Mouse (Mus musculus) left cerebral cortex, adult 18-20 months (tissue): Measurements from ENCODE around the gene Baiap2l1. TPM values are rescaled to one million over a fixed set of nuclear protein-coding genes. Genes with fewer than 3 reads are reported as not detected.
A peak's percentile ranks its signal among the peaks of the same experiment; 100 is the strongest.

Source experiments
- DNase-seq, 2 experiments: peaks; one replicate each; pipeline ENCODE4 v3.0.0; 2021 to 2022; ENCODE audit warnings: low spot score in 2 of 2, mixed read lengths in 1 of 2
- total RNA-seq, 2 experiments: library from RNA; stranded (reverse); gene quantifications; 2 replicates each; pipeline ENCODE4 v1.2.3; 2021

Gene Baiap2l1
- total RNA-seq, 2 experiments from 2014 or later = 0.45 to 1.2 TPM

DNA sequence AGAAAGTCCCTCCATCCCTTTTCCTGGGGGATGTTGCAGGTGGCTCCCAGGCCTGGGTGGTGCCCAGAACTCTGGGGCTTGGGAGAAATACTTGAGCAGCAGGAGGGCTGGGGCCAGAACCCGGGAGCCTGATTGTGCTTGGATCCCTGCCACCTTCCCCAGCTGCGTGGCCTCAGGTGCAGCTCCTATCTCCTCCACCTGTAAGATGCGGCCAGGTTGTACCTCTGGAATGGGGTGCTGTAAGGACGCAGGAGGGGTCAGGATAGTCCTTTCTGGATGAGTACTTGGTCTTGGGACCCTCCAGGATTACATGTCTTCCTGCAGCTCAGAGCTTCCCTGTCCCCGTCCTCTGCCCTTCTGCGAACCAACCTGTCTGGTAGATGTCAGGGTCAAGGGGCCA lies 98.7 kb downstream of the Baiap2l1 start:
- no peak for DNase-seq

DNA sequence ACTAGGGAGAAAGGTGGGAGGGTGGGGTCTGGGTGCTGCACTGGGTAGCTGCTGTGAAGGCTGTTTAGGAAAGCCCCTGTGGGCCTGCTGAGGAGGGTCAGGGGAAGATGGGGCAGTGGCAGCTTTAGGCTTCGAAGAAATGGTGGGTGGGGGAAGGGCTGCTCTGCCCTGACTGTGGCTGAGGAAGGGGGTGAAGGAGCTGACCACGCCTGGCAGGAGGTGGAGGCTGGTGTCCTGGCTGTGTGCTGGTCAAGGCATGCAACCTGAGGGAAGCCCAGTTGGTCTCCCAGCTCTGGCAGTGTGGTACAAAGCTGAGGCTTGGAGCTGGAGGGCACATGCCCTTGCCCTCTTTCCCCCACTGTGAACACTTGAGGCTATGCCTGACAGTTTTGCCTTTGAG lies 99.2 kb downstream of the Baiap2l1 start:
- no peak for DNase-seq

DNA sequence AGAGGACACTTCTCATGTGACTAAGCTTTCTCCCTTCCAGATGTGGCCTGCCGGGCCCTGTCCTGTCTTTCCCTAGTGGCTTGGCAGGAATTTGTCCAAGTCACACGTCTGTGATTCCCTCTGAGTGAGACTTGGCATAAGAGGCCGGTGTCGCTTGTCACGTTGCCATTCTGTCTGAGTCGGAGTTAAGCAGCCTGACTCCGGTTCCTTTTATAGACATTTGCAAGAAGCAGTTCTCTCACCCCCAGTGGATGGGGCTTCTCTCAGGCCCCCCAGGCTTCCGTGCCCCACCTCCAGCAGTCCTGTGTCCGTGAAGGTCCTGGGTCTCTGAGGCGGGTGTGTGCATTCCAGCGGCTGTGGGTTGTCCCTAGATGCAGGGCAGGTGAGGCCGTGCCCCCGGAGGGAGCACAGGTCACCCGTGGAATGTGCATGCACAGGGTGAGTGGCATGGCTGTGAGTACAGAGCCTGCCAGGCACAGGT lies 99.7 kb downstream of the Baiap2l1 start:
- DNase-seq = peak in 1 of 2 experiments; percentile 34

DNA sequence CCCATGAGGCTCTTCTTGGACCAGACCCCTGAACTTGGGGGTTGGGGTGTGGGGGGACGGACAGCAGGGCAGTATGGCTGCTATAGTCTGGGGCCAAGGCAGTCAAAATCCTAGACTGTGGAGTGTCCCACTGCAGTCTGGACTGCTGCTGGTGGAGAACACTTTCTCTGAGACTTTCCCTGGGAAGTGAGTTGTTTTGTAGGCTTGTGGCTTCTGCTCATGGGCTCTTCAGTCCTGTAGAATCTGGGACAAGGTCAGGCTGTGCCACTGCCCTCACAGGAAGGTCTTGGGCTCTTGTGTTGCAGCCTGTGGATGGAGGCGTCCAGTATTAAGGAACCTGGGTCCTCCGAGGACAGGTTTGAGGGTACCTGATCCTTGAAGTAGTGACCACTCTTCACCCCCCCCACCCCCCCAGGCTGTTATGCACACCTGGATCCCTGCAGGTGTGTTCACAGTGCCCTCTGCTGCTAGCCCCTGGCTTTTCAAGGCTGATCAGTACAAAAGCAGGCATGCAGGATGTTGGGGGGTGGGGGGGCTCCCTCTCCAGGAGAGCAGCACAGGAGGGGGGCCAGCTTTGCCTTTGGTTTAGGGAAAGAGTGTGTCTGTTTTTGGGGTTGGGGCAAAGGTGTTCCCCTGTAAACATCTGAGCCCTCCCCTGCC lies 100.3 kb downstream of the Baiap2l1 start:
- DNase-seq = no peak

DNA sequence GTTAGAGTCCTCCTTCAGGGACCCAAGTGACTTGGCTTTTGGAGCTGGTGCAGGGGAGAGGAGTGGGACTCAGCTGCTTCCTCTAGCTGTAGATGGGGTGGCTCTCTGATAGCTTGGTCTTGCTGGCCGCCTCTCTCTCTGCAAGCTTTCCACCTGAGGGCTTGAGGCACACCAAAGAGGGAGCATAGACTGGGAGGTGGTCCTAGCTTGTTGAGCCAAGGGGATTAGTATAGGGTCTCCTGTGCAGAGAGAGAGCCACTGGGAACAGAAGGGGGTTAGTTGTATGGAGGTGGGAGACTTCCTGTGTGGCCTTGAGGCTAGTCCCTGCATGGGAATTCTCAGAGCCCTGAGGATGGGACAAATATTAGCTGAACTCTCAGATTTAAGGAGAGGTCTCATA lies 101.0 kb downstream of the Baiap2l1 start:
- DNase-seq = no peak

DNA sequence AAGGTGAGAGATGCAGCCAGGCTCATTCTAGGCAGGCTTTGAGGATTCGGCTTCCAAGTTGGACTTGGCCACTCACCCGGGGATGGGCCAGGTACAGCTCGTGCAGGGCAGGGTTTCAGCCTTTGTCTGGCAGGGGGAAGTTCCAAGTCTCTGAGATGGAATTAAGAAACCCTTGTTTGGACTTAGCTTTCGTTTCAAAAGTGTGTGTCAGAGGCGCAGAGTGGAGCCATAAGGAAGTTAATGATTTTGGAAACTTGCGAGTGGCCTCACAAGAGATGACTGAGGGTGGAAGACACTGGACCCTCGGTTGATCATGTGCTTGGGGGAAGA lies 101.4 kb downstream of the Baiap2l1 start:
- DNase-seq = no peak

DNA sequence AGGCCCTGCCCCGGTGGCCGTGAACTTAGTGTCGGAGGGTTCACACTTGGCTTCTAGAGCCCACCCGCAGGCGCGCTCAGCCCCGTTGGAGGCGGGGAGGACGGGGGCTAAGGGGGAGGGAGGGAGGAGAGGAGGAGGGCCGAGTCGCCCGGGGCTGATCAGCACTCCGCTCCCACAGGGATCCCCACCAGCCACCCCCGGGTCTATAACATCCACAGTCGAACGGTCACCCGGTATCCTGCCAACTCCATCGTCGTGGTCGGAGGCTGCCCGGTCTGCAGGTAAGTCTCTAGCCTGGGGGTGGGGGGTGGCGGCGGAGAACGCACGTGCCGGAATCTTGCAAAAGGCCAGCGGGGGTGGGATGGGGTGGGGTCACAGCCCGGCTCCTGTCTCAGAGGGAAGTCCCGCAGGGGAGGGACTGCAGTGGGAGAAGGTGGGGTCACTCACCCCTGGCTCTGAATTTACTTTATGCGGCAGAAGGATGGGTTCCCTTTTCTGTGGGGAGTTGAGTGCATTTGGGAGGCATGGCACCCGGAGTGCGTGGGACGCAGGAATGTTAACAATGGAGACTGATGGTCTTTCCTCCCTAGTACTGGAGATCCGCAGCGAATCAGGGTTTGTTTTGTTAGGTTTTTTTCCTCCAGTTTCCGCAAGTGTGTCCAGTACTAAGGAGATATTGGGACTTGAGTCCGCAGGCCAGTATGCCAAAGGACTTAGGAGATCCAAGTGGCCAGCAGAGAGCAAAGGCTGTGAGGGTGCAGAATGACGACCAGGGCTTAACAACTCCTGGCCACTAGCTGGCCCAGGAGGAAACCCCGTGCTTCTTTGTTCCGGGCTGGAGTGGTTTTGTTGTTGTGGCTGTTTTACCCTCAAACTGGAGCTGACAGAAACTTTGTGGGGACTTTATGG lies 102.0 kb downstream of the Baiap2l1 start:
- peak; percentile 32 to 48 for DNase-seq

DNA sequence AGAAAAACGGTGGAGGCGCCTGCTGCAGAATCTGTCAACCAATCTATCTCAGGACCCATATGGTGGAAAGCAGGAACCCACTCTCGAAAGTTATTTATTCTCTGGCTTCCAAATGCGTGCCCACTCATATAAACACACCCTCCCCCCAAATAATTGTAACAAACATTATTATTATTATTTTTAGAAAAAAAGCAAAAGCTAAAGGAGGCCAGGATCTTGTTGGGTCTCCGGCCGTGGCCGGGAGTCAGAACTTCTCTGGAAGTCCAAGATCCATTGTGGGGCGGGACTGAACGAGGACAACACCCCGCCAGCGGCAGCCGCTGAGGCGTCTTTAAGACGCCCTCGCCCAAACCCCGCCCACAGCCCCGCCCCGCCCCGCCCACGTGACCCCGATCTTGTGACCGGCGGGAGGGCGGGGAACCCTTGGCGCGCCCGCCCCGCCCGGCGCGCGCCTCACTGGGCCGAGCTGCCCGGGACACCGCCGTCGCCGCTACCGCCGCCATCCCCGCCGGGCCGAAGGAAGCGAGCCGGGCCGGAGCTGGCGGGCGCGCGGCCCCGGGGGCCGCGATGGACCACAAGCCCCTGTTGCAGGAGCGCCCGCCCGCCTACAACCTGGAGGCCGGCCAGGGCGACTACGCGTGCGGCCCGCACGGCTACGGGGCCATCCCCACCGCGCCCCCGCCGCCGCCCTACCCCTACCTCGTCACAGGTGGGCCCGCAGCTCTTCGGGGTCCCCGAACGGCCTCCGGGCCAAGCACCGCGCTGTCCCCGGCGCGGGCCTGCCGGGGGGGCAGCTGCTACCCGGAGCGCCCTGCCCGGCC lies 102.9 kb downstream of the Baiap2l1 start:
- peak; percentile 62 to 81 for DNase-seq

DNA sequence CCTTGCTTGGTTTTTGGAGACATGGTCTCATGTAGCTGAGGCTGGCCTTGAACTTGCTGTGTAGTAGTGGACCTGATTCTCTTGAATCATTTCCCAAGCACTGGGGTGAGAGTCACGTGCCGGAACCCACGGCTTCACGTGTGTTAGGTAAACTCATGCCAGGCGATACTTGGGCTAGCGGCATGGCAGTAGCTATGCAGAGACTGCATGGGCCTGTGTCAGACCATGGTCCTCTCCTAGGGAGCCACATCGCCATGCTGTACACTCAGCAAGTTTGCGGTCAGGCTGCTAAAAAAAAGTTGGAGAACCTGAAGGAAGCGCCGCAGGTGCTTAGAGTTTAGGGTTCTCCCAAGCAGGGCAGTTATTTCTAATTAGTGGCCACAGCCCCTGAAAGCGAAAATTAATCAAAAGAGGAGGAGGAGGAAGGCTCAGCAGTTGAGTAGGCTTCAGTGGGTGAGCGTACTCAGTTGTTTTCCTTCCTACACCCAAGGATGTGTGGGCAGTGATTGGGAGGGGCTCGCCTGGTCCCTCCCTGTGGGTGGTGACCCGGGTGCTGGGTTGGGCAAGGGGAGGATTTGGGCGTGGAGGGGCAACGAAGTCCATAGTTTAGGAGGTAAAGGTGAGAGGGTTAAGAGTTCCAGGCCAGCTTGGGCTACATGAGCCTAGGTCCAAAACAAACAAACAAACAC lies 103.6 kb downstream of the Baiap2l1 start:
- DNase-seq = no peak

DNA sequence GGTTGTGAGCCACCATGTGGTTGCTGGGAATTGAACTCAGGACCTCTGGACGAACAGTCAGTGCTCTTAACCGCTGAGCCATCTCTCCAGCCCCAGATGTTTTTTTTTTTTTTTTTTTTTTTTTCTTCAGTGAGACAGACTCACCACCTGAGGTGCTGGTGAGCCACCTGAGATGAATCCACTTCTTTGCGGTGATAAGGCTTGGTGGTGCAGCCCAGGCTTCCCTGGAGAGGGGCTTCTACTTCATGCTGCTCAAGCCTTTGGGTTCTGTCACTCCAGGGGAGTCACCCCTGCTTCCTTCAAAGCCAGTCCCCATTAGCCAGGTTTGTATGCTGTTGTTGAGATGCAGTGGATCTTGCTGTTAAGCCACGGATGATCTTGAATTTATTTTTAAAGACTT lies 104.7 kb downstream of the Baiap2l1 start:
- no peak for DNase-seq

DNA sequence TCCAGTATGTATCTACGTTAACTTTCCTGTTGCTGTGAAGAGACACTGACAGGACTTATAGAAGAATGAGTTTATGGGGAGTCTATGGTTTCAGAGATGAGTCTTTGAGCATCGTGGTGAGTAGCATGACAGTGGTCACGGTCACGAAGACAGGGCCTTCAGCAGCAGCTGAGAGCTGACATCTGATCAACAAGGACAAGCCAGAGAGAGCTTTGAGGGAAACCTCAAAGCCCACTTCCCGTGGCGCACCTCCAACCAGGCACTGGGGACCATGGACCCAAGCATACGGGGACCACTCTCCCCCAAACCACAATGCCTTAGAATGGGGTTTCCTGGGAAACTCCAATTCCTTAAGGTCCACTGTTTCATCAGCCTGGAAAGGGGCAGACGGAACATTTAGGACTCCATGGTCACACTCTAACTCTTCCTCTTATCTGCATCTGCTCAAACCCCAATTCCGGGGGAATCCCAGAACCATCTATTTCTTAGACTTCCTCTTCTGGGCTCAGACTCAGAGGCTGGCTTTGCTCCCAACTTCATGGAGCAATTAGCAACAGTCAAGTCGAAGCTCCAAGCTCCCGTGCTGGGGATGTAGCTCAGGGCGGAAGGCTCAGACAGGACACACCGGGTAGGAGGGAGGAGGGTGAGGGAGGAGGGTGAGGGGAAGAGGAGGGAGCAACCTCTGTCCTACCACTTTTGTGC lies 105.9 kb downstream of the Baiap2l1 start:
- DNase-seq = no peak

DNA sequence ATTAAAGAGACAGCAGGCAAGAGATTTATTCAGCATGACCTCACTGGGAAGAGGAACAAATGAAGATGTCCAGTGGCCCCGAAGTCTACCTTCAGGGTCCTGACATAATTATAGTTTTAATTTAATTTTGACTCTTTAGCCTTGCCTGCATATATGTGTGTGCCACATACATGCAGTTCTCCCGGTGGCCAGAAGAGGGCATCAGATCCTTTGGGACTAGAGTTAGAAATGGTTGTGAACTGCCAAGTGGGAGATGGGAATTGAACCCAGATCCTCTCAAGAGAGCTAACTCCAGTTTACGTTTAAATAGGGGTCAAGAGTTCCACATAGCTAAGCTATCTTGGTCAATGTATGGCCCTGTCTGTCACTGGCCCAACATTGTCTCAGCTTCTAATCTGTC lies 108.0 kb downstream of the Baiap2l1 start:
- no peak for DNase-seq

DNA sequence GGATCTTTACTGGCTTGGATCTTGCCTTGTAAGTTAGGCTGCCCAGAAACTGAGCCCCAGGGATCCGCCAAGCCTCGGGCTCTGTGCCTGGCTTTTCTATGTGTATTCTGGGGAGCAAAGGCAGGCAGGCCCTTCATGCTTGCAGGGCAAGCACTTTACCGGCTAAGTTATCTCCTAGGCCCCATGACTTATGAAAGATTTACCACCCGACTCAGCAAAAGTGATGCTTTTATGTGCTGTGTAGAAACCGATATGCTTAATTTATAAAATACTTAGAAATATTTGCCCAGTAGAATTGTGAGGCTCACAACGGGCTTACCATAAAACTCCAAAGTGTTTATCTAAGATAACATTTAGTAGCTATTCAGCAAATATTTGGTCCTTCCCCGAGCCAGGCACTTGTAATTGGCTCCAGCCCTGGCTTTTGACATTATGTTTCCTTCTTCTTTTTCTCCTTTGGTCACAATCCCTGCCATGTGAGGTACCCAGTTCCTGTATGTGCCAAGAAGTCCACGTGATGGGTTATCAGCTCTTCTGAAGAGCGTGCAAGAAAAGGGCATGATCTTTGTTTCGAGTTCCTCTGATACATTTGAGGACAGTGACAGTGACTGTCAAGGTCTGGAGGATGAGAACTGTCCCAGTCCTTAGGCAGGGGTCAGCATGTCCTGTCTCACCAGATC lies 109.9 kb downstream of the Baiap2l1 start:
- DNase-seq = no peak

DNA sequence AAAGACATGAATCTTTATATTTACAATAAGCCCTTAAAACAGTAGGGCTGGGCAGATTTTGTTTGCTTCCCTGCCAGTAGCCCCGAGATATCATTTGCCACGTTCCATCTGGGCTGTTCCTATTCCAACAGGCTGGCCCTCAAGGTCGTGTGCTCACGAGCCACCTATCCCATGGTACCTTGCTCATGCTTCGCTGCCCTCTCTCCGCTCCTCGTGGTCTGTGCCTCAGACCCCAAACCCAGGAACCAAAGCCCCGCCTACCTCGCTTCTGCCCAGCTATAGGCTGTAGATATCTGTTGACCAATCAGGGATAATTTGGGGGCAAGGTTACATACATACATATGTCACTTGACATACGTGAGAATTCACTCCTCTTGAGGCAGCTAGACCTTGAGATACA lies 110.6 kb downstream of the Baiap2l1 start:
- DNase-seq = no peak

DNA sequence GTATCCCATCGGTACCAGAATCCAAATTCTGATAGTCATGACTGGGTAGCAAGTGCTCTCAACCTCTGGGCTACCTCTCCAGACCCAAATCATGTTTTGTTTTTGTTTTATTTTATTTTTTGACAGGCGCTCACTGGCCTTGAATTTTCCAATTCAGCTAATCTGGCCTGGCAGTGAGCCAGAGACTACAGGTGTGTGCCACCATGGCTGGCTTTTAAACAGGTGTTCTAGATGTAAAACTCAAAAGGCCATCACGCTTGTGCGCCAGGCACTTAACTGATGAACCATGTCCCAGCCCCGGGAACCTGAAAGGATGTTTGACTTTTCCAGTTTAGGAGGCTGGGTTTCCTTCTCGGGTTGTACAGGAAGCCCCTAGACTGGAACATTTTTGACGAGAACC lies 111.2 kb downstream of the Baiap2l1 start:
- no peak for DNase-seq

DNA sequence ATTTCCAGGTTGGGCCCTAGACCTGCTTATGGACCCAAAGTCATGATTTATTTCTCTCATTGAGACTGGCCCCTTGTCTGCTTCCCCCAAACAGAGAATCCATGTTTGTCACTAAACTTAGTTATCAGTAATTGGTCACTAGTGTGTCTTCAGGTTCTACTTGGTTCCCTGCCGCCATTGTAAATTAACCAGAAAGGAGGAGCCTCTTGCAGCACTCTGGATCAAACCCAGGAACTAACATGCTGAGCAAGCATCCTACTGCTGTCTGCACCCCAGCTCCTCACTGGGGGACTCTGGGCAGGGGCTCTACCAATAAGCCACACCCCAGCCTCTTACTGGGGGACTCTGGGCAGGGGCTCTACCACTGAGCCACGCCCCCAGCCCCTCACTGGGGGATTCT lies 112.3 kb downstream of the Baiap2l1 start:
- DNase-seq = no peak

DNA sequence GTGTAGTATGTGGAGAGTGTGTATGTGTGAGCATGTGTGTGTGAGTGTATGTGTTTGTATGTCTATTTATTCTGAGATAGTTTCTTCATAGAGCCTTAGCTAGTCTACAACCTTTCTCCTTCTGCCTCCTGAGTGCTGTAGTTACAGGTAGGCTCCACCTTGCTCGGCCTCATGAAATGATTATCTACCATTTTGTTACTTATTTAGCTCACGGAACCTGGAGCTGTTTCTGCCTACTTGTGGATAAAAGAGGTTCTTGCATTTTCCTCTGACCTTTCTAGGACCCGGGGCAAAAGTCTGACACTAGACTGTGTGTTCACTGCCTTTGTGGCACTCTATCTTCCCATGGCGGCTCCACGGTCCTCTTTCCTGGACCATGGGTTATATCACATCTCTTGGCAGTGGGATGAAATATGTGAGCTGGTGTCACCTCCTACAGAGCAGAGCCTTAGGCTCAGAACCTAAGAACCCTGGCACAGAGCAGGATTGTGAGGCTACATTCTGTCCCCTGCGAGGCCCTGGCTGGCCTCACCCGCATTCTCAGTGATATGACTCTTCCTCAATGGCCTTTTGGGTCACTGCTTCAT lies 113.9 kb downstream of the Baiap2l1 start, which contains the start of gene Bri3:
Bri3 (plus strand) TSS at position 537 of the 587 bp plus-strand sequence.
- DNase-seq = no peak

DNA sequence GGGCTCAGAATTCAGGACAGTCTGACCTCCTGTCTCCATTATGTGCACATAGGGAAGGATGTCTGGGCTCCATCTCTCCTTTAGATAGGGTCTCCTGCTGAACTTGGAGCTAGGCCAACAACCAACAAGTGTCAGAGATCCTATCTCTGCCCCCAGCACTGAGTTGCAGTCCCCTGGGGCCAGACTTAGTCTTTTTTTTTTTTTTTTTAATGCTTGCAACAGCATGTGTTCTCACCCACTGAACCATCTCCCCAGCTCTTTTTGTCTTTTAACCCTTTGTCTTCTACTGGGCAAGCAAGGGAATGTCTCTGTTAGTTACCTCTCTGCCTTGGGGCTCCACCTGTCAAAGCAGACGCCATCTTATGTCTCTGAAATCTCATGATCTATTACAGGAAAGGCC lies 118.9 kb downstream of the Baiap2l1 start:
- no peak for DNase-seq

DNA sequence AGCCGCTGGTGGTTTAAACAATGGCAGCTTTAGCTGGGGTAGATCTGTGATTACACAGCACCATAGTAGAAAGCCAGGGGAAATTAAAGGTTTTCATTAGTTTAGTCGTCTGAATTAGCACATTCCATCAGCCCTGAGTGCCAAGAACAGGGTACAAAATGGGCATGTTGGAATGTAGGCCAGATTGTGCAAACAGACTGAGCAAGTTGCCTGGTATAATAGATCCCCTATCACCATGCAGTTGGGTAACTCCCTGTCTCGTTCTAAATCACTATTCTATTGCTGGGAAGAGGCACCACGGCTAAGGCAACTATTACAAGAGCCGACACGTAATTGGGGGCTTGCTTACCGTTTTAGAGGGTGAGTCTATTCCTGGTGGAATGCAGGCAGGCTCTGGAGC lies 123.2 kb downstream of the Baiap2l1 start:
- DNase-seq = no peak
